Mouse (Mus musculus): ENCODE results near the gene Tpx2.

DNA sequence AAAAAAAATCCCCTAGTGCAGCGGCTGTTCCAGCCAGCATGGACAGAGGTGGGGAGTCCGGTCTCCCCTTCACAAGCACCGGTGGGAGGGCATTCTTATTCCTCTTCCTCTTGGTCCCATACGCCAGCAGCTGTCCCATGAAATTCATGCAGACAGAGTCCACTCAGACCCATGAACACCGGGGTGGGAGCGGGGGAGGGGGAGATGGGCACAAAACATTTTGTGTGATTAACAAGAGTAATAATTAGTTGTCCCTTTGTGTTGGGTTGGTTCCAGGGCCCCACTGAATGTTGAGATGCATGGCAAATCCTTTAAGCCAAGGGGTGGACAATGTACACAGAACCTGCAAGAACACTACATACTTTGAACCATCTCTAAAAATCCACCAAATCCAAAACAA lies 93.3 kb downstream of the Tpx2 start:
- TF ChIP-seq POU5F1 (IDR thresholded peaks at IDR 0.05; ENCODE audit: borderline replicate concordance, low read length) (no peak), CTCF (conservative IDR thresholded peaks at IDR 0.05; ENCODE audit: low read length) (no peak)

Measured in E14TG2a.4 (cell line).